Mouse (Mus musculus): Measurements from ENCODE around the gene Asic1.
A peak's percentile ranks its signal among the peaks of the same experiment; 100 is the strongest.

Asic1 gene

DNA sequence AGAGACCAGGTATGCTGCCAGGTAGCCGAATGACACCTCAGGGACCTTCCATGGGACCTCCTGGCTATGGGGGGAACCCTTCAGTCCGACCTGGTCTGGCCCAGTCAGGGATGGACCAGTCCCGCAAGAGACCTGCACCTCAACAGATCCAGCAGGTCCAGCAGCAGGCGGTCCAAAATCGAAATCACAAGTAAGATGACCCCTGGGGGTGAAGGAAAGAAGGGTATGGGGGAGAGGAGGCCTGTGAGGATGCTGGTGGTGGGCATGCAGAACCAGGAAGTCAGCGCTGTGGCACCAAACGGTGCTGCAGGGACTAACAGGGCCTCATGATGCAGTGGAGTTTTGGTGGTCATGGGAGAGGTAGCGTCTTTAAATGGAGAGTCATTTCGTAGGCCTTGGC is 32.9 kb downstream of the Asic1 start:
- DNase-seq = no peak

DNA sequence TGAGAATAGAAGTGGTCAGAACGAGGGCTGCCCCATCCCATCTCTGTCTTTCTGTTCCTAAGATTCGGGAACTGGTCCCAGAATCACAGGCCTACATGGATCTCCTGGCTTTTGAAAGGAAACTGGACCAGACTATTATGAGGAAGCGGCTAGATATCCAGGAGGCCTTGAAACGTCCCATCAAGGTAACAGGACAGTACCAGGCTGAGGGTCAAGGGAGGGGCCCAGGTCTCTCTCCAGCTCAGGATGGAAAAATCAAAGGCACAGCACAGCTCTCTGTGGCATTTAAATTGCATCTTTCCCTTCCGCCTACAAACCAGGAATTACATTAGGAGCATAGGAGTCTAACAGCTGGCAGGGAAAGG is 33.5 kb downstream of the Asic1 start:
- DNase-seq = no peak

DNA sequence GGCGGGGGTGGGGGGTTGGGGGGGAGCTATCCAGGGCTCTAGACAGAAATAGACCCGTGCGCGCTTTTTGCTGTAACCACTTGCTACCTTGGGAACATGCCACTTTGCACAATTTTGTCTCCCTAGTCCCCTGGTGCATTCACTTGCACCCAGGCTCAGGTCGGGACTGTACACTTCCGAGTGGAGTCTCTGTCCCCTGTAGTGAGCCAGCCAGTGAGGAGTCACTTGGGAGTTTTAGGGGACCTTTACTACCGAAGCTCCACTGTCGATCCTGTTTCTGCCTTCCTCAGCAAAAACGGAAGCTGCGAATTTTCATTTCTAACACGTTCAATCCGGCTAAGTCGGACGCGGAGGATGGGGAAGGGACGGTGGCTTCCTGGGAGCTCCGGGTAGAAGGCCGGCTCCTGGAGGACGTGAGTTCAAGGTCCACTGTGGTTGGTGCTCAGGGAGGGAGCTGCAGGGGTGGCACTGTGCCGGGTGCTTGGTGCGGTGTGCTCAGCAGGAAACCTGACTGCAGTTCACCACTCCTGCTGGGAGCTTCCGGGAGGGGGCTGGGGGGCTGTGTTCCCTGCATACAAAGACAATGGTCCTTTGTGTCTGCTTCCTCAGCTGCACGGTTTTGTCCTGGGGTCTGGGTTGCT is 34.0 kb downstream of the Asic1 start:
- no peak for DNase-seq

DNA sequence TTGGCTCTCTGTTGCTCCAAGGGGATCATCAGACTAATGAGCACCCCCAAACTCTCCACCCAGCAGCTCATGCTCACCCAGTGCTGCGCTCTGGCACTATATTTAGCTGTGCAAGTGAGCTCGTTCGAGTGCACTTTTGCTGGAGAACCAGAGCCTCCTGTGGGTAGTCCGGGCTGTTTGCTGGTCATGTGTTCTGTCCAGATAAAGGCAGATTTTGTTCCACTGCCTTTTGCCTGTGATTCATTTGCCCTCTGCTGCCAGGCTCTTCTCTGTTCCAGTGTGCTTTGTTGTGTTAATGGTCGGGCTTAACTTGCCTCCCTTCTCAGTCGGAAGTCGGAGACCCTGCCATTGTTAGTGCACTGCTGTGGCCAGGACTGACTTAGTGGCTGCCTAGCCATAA is 34.7 kb downstream of the Asic1 start:
- no peak for DNase-seq

DNA sequence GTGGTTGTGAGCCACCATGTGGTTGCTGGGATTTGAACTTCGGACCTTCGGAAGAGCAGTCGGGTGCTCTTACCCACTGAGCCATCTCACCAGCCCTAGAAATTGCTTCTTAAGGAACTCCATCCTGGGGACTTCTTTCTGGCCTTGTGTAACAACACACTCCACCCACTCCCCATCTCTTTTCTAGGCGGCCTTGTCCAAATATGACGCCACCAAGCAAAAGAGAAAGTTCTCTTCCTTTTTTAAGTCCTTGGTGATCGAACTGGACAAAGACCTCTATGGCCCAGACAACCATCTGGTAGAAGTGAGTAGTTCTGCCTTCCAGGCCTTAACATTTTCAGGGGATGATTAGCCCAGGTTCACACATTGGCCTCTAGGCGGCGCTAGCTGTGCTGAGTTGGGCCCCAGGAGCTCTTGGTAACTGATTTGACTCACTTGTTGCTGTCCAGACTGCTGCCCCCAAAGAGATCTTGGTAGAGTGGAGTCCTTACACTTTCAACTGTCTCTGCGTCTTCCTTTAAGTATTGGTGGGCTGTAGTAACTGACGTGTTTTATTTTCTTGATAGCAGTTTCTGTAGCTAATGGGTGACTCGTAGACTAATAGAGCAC is 35.4 kb downstream of the Asic1 start, which contains the start of gene Gm17349:
Gene Gm17349 (minus strand): TSS at position 51 of the 609 bp plus-strand sequence.
- DNase-seq = peak; percentile 64

DNA sequence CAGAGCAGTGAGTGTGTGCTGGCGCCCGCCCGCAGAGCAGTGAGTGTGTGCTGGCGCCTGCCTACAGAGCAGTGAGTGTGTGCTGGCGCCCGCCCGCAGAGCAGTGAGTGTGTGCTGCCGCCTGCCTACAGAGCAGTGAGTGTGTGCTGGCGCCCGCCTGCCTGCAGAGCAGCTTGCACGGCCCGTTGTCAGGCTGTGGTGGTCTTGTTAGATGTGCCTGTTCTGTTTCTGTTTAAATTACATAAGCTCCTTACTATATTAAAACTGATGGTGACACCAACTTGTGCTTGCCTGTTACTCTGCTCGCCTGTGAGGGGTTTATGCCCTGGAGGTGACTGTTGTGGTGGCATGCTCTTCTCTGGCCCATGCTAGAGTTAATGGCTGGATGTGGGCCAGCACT is 38.0 kb downstream of the Asic1 start:
- no peak for DNase-seq

DNA sequence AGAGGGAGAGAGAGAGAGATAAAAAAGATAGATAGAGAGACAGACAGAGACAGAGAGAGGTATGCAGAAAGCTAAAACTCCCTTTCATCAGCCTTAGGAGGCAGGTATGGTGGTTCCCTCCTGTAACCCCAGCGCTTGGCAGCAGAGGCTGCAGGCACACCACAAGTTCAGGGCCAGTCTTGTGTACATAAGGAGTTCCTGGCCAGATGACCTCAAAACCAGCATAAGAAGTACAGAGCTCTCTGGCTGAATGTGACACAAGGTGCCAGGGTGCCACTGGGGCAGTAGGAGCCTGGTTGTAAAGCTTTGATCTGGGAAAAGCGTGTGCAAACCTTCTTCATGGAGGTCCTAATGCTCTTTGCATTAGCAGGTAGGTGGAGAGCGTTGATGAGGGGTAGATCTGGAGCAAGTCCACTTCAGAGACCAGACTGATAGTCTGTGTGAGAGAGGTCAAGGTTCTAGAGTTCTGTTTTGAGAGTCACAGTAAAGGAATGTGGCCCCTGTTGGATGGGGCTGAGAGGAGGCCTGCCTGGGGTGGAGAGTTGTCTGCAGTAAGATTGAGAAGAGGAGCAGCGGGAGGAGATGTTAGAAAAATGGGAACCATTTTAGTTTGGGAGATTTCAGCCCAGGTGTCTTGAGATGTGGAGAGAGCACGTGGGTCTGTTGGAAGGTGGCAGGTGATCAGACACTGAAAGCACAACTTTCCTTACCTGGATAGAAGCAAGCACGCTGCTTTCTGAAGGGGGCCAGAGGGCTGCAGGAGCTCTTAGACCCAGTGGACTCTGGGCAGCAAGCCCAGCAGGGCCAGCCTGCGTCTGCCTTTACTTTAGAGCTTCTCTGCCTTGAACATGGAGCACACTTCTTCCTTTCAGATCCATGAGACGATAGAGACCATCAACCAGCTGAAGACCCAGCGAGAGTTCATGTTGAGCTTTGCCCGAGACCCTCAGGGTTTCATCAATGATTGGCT is 40.3 kb downstream of the Asic1 start:
- DNase-seq = no peak

DNA sequence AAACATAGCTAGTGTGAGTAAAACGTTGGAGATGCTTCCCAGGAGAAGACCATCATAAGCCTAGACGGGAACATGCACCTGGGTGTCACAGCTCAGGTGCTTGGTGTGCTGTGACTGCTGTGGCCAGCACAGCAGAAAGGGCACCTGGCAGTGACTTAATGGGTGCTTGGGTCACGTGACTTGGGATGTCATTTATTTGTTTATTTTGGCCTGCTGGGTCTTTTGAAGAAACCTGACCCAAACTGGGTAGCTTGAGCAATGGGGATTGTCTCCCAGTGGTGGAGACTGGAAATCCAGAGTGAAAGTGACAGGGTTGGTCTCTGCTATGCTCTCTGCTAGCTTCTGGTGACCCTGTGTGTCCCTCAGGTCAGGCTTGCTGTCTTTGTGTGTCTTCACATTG is 41.3 kb downstream of the Asic1 start:
- DNase-seq = no peak

DNA sequence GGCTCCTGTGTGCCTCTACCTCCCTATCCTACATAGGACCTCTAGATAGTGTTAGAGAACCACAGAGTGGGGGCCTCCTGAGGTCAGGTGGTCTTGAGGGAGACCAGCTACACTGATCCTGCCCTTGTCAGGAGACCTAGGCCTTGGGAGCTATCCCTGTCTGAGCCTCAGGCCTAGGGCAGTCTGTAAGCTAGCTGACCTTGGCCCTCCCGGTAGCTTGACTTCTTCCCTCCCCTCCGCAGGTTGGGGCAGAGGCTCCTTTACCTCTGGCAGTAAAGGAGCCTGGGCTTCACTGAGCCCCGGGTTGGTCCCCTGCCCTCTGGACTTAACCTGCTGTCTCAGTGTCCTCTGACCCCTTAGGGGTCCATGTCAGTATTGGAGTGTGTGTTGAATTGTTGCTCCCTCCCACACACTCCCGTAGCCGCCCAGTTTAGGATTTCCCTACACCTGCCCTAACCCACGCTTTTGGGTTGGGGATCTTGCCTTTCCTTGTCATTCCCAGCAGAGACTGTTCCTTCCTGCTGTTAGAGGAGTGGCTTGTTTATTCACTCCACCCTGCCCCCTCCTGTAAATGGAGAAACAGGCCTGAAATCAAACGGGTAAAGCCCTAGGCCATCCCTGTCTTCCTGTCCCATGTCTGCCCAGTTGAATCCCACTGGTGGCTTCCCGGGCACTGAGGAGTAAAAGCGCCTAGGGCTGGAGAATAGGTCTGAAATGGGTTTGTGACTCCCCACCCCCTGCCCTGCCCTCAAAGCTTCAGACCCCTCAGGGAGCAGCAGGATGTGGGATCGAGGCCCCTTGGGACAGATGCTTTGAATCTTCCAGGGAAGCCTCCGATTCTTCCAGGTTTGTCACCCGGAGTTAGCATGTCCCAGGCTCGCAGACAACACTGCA is 42.7 kb downstream of the Asic1 start:
- no peak for DNase-seq

DNA sequence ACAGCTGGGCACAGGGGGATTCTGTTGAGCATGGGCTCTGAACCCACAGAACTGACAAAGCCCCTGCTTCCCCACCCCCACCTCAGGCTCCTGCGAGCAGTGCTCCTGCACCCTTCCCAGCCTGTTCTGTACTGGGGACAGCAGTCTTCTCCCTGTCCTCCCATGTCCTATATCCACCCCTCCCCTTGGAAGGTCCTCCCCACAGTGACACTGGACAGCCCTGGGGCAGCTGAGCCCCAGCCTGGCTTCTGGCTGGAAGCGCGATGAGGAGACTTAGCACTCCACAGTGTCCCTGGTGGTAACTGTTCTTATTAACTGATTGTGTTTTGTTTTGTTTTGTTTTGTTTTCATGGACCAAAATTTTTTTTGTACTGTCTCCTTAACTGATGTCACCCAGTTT is 43.4 kb downstream of the Asic1 start:
- DNase-seq = no peak

DNA sequence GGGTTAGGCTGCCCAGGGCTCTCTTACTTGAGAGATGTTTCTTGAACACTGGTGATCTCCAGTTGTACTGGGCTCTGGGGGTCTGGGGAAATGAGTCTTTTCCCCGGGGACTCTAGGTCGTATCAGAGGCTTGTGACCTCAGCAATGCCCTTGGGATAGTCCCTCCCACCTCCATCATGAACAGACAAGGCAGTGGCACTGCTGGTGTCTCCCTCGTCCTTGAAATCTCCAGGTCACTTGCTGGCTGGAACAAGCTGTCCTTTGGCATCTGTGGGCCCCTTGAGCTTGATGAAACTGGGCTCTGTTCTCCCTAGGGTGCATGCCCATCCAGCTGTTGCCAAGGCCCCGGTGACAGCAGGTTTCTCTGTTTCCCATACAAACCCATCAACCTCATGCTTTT is 44.0 kb downstream of the Asic1 start:
- no peak for DNase-seq

DNA sequence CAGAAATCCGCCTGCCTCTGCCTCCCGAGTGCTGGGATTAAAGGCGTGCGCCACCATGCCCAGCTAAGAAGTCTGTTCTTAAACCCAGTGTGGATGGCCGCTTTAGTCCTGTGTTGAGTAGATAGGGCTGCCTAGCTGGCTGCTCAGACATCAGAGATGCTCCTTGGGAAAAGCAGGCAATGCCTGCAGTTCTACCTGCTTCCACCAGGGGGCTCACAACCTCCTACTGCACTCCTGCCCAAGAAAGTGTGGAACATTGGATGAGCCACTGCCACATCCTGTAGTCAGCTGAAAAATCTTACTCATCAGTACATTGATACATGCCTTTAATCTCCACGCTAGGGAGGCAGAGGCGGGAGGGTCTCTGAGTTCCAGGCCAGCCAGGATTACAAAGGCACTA is 44.7 kb downstream of the Asic1 start:
- DNase-seq = peak; percentile 68

DNA sequence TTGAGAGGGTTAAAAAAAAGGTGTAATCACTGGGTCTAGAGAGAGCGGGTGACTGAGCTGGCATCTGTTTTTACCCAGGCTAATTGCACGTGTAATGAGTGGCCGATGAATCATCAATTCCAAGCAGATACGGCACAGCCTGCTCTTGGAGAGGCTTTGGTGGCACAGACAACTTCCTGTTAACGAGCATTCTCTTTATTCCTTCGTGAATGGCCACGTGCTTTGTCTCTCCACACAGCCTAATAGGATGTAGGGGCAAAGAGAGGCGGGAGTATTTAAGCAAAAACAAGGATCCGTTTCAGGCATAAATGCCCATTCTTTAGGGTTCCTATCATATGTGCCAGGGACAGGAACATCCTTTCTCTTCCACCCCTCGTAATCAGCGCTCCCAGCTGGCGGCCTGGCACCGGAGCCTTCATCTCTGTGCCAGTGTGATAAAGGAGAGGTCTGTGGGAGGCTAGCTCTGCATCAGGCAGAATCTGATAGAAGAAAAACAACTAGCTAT is 45.2 kb downstream of the Asic1 start:
- peak; percentile 24 for DNase-seq

DNA sequence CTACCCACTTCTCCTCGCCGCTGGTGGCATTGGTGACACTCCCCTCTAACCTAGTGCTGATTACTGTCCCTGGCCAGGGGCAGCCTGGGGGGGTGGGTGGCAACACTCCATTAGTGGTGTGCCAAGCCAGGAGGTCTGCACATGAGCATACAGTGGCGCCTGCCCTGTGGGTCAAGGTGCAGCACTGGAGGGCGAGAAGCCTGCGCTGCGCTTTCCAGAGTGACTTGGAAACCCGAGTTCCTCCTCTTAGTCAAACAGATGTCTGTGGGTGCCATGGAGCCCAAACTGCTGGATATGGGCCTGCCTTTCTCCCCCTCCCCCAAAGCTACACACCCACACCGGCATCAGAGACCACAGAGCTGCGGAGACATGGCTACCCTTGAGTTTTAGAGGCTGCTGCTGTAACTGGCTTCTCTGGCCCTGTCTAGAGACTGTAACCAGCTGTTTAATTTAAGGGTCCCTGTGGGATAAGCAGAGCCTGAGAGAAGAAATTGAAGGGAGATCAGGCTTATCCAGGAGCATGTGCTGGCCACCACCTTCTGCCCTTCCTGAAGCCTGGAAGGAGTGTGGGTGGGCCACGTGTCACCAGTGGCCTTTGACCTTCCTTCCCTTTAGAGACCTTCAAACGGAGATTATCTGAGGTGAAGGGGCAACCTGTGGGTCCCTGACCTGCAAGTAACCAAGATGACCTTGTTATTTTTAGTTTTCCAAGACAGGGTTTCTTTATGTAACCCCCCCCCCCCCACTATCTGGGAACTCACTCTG is 46.0 kb downstream of the Asic1 start:
- DNase-seq = no peak

DNA sequence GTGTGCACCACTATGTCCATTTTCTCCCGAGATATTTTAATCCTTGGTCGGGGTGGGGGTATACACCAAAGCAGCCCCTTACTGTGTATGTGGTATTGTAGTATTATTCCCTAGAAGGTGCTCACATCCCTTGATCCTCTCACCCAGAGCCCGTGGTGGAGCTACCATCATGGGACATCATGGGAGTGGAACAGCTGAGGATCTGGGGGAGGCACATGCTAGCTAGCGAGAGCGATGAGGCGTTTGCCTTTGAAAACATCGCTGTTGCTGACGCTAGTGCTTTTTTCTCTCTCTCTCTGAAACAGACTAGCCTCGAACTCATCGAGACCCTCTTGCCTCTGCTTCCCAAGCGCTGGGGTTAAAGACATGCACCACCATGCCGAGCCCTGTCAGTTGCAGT is 46.6 kb downstream of the Asic1 start:
- no peak for DNase-seq

DNA sequence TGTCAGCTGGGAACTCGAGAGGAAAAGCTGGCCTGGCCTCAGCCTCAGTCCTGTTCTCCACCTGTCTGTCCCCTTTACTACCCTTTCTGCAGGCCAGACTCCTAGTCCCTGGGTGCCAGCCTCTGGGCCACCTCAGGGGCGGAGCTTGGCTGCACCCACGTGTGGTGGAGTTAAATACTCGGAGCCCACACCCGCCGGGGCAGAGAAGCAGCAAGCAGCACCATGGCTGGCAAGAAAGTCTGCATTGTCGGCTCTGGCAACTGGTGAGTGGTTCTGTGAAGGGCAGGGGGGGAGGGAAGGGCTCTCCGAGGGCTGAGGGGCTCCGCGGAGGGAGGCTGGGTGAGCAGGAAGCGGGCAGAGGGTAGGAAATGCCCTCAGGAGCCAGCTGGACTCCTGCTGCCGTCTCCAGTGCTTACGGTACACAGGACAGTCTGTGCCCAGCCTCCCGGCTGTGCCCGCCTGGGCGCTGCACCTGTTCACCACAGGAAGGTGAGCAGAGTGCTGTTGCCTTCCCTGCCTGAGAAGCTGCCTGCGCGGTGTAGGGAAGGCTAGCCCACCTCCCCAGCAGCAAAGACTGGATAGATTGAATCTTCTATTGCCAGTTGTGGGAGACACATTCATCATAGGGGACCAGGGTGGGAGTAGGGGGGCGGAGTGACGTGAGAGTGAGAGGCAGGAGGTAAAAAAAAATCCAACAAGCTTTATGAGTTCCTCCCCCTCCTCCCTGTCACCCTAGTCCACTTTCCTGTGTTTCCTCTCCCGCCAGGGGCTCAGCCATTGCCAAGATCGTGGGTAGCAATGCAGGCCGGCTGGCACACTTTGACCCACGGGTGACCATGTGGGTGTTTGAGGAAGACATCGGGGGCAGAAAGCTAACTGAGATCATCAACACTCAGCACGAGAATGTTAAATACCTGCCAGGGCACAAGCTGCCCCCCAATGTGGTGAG is 47.5 kb downstream of the Asic1 start, which contains the start of gene Gpd1:
Gene Gpd1 (plus strand): TSS at position 130 of the 949 bp plus-strand sequence.
- DNase-seq = no peak

DNA sequence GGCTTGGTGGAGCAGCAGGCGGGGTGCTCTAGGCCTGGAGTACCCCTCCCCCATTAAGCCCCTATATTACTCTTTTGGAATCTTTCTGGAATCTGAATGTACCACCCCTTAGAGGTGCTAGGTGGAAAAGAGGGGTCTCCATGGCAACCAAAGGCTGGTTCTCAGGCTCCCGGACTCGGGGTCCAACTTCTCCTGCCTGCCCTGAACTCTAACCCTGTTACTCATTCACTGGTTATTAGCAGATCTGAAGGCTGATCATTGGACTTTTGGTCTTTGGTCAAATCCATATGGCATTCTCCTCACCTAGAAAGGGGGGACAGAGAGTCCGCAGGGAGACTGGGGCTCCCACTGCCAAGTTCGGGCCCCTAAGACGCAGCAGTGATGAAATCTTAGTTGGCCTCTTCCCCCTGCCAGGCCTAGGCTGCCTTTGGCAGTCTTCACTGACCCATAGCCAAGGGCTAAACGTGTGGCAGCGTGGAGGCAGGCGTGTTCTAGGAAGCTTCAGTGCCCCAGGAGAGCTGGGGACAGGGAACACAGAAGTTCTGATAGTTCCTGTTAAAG is 48.4 kb downstream of the Asic1 start:
- no peak for DNase-seq

DNA sequence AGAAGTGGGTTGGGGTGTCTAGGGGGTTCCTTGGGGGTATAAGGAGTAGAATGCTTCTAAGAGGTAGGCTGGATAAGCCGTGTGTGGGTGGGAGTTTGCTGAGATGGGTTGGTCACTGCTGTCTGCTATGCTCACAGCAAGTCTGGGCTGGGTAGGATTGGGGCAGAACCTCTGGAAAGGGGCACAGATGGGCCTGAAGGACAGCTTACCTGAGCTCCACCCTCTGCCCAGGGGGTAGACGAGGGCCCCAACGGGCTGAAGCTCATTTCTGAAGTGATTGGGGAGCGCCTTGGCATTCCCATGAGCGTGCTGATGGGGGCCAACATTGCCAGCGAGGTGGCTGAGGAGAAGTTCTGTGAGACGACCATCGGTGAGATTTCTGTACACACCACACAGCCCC is 49.7 kb downstream of the Asic1 start:
- DNase-seq = no peak

DNA sequence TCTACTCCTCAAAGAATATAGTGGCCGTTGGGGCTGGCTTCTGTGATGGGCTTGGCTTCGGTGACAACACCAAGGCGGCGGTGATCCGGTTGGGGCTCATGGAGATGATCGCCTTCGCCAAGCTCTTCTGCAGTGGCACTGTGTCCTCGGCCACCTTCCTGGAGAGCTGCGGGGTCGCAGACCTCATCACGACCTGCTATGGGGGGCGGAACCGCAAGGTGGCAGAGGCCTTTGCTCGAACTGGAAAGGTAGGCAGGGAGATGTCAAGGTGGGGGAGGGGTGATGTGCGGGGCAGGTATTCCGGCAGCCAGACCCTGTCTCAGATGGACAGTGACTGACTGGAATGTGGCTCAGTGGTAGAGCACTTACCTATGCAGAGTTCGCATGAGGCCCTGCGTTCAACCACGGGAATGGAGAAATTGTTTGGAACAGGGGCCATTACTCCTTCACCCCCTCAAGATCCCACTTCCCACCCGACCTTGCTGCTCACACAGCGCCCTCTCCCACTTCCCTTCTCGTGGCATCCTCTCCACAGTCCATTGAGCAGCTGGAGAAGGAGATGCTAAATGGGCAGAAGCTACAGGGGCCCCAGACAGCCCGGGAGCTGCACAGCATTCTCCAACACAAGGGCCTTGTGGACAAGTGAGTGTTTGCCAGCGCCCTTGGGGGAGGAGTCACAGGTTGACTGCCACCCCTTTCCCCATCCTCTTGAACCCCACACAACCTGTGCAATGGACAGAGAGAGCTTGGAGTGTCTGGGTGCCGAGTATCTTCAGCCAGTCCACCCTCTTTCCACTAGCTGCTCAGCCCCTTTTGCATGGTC is 52.0 kb downstream of the Asic1 start:
- DNase-seq = no peak

All from liver (tissue).